Mouse (Mus musculus): ENCODE data around the gene Top3b.

Gene Top3b

DNA sequence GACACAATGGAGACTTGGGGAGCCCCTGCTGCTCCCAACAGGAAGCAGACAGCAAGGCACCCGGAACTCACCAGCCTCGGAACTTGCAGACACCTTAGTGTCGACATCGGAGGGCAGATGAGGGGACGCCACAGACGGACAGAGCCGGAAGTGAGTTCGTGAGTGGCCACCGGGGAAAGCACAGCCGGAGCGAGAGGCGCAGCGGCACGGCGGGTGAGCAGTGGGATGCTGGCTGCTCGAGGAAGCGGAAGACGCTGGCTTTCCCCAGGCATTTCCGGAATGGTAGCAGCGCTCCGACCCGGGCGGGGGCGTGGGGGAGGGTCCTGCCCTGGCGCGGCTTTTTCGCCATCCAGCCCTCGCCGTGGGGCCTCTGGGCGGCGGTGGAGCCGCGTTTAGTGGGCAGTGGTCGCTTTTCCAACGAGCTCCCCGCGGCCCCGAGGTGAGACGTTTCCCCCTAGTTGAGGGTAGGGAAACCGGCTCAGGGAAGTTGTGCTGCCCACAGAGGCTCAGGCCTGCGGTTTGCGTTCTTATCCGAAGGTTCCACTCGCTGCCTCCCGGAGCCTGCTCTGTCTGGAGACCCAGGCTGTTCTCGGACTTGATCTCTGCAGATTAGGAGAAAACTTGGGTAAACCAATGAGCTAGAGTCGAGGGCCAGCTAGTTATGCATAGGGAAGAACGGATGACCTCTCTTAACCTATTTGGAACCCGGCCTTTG, at the start of gene Top3b, which contains the start of gene Vpreb1:
Gene Top3b (plus strand): TSS at position 120 of the 715 bp plus-strand sequence.
Gene Vpreb1 (minus strand): TSS at position 227 of the 715 bp plus-strand sequence.
- DNase-seq (ENCODE audit: low spot score): peak; percentile 85

DNA sequence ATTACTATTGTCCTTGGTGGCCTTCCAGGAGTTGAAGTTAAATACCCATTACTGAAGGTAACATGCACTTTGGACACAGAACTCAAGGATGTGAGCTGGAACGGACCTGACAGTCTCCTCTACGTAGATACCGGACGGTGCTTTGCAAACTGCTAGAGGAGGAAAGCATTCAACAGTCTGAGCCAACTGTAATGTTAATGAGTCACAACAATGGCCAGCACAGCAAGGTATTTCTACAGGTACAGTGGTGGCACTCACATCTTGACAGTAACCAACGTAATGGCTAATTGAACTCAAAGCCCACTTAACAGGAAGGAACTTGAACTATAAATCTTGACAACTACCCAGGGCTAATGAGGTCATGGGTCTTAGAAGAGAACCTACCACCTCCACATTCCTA, 45.1 kb upstream of the Top3b start:
- DNase-seq (ENCODE audit: low spot score): no peak

DNA sequence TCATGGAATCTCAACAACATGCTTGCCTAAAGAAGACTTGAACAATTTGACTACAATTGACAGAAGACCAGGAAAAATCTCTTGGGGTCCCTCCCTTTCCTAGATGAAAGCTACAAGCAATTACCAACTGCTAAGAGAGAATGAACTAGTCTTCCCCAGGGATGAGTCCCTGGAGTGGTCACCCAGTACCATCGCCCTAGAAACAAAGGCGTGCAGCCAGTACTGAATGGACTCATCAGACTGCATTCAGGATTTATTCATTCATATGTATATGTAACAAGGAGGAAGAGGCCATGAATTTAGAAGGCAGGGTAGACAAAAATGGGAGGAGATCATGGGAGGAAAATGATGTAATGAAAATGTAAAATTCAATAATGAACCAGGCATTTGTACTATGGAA, 44.3 kb upstream of the Top3b start:
- no peak for DNase-seq (ENCODE audit: low spot score)

DNA sequence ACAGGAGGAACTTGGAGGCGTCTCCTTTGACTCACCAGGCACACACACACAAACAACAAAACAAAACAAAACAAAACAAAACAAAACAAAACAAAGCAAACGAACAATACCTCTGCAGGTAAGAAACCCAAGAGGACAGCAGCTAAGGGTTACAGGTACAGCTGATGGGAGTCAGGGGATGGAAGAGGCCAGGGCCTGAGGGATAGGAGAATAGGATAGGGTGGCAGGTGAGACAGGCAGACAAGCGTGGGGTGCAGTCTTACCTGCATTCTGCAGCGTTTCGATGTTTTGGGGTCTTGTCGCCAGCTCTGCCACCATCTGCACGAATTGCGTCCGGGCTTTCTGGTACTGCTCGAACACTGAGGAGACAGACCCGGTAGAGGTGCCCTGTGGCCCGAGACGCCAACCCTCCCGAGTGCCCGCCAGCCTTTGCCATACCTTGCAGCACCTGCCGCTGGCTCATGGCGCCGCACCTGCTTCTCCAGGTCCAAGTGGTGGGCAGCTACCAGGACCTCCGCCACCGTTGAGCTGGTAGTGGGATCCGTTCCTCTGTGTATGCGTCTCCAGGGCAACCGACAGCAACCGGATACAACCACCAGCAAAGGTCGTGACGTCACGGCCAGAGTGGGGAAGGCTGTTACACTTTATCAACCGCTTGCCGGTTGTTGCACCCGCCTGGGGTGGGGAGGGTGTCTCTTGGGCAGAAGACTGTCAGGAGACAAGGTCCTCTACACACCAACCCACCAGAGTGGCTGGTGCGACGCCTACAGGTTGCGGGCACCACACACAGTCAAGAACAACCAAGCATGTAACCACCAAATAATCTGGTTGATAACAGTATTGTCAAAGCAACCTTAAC, 41.5 kb upstream of the Top3b start, which contains the start of gene Spag6l:
Gene Spag6l (minus strand): TSS at position 700 of the 859 bp plus-strand sequence.
- DNase-seq (ENCODE audit: low spot score): peak; percentile 63

DNA sequence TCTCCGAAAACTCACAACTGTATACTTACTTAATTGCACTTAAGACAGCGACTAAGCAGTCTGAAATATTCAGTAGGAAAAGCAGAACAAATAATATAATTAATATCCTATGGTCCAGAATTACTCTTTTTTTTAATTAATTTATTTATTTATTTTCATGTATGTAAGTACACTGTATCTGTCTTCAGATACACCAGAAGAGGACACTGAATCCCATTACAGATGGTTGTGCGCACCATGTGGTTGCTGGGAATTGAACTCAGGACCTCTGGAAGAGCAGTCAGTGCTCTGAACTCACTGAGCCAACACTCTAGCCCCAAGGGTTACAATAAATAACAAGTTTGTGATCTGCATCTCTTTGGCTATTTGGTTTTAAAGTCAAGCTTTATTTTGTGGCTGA, 40.9 kb upstream of the Top3b start:
- DNase-seq (ENCODE audit: low spot score): no peak

DNA sequence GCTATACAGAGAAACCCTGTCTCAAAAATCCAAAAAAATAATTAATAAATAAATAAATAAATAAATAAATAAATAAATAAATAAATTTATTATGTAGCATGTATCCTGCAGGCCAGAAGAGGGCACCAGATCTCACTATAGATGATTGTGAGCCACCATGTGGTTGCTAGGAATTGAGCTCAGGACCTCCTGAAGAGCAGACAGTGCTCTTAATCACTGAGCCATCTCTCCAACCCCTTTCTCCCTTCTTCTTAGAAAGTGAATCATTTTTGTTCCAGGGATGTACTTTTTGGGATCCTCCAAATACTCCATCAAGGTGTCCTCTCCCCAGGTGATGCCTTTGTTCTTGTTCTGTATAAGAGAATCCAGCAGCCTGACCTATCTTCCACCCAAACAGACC, 21.3 kb upstream of the Top3b start:
- DNase-seq (ENCODE audit: low spot score): no peak

DNA sequence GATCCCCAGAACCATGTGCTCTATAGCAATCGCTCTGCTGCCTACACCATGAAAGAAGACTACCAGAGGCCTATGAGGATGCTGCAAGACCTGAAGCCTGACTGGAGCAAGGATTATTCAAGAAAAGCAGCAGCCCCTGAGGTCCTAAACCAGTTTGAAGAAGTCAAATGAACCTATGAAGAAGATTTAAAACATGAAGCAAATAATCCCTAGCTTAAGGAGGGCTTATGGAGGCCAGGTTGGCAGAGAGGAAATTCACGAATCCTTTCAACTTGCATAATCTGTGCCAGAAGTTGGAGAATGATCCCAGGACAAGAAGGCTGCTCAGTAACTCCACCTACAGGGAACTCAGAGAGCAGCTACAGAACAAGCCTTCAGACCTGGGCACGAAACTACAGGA, 18.1 kb upstream of the Top3b start:
- DNase-seq (ENCODE audit: low spot score): no peak

DNA sequence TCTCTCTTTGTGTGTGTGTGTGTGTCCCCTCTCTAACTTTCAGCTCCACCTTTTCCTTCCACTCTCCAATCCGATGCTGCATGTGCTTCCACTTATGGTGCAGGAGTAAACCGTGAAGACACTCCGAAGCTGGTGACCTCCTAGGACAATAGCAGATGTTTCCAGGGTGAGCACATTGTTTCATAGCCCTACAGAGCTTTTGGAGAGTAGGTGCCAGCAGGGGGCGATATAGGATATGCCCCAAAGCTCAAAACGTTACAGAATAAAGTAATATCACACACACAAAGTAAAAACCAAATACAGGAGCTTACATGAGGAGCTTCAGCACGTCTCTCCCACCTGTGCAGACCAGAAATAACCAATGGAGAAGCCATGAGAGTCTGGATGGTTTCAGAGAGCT, 15.7 kb upstream of the Top3b start:
- DNase-seq (ENCODE audit: low spot score): peak; percentile 66

DNA sequence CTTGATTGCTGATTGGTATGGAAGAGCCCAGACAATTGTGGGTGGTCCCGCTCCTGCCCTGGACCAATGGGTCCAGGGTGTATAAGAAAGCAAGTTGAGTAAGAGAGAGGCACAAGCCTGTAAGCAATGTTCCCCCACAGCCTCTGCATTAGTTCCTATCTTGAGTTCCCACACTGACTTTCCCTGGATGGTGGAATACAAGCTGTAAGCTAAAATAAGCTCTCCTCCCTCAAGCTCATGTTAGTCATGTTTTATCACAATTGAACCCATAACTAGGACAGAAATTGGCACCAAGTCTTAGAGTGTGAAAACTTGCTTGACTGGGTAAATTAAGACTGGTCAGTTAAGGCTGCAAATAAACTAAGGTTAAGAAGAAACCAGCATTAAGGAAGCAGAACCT, 15.0 kb upstream of the Top3b start:
- DNase-seq (ENCODE audit: low spot score): no peak

DNA sequence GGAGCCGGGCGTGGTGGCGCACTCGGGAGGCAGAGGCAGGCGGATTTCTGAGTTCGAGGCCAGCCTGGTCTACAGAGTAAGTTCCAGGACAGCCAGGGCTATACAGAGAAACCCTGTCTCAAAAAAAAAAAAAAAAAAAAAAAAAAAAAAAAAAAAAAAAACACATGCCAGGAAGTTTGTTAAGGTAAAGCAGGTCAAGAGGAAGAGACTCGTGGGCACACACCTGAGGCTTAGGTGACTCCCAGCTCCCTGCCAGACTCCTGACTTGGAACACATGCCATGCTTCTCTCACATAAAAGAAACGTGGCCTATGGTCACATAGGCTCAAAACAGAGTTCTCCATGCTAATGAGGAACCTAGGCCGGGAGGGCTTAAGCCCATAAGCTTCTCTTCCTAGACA, 14.5 kb upstream of the Top3b start:
- peak; percentile 8 for DNase-seq (ENCODE audit: low spot score)

DNA sequence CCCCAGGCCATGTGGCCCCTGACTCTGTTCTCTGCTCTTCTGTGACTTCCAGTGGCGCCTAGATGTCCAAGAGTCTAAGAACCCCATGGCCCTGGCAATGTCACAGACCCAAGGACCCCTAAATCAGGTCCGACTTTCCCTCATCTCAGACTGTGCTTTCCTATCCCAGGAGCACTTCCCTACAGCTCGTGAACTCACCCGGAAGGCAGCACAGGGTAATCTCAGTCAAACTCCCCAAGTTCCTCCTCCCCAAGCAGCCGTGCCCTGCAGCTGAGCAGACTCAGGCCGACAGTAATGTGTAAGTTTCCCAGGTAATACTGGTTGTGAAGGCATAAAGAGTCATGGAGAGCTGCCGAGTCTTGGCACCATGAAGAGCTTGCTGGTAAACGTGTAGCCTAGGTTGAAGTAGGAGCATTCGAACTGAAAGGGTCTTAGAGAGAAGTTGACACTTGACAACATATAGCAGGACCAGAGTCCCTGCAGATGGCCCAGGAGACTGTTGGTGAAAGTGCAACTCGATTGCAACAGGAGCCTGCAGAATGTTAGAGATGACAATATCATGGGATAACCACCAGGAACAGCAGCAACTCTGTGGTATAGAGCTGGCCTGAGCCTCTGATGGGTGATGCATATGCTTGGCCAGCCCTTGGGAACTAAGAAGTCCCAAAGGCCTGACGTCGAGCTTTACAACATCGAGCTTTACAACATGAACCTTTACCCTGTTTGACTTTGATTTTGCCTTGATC, 13.6 kb upstream of the Top3b start:
- DNase-seq (ENCODE audit: low spot score): peak; percentile 30

DNA sequence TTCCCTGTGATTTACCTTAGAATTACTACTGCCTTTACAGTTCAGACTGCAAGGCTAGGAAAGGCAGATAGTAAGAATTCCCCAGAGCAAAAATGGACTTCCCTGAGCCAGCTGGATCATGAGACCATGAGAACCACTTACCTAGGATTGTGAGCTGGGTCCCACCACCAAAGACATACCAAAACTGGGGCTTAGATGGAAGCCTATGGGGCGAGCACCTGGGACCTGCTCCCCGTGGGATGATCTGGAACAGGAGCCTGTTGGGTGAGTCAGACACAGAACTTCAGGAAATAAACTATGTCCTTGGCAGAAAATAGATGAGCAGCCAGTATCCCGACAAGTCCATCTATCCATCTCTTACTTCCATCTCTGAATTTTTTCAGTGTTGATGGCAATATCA, 8.2 kb upstream of the Top3b start:
- no peak for DNase-seq (ENCODE audit: low spot score)

DNA sequence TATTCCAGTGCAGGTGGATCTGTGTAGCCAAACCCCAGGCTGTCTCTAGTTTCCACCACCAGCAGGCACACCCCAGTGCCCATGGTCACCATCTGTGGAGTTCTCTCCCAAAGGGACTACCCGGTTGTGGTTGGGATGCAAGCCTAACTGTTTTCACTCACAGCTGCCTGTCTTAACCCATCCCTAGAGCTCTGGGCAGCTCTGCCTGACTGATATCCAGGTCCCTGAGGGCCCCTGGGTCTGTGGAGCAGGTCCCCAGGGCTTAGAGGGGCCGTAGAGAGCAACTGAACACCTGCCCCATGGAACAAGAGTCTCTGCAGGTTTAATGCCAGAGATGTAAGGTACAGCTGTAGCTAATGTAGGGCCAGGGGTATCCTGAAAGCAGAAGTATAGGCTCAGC, 6.6 kb upstream of the Top3b start, which contains the start of gene Igll1:
Gene Igll1 (minus strand): TSS at position 8 of the 400 bp plus-strand sequence.
- peak; percentile 25 for DNase-seq (ENCODE audit: low spot score)

DNA sequence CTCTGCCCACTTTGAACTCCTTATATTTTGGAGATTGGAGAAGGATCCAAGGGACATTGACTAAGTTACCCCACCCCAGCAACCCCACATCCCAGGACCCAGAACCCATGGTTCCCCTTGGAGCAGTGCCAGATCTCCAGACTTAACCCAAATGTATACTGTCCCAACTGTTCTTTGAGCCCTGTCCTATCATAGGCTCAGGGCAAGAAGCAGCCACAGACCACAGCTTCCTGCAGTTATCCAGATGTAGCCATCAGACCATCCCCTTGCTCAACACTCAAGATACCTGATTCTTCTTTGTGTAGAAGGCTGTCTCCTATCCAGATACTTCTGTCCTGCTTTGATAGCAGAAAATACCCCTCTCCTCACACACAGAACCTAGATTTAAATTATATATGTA, 5.3 kb upstream of the Top3b start:
- DNase-seq (ENCODE audit: low spot score): peak; percentile 32

DNA sequence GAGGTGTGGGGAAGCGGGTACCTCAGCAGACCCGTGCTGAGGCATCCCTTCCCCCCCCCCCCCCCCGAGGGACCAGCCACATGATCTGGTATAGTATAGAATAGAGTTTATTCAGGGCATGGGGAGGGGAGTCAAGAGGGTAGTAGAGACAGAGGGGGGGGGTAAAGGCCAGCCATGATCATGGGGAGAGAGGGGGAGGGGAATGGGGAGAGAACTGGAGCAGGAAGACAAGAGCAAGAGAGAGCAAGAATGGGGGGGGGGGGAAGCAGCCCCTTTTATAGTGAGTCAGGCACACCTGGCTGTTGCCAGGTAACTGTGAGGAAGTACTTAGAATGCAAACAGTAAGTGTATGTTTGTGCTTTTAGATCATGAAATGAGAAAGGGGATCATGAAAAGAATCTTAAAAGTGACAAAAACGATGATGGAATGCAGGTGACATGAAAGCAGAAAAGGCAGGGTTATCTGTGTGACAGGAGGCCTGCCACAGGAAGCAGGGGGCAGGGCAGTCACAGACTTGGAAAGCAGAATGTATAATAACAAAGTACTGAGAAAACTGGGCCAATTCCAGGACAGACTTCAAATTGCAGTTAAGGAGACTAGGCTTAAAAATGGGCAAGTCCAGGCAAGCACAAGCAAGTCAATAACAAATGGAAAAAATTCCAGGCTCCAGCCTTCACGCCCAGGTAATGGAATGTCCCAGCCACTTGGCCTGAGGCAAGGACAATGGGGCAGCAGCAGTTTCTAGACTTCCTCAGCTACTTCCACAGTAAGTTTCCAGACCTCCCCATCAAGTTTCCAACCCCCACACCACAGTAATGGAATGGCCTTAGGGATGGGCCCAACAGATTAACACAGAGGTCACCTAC, 4.6 kb upstream of the Top3b start:
- peak; percentile 24 for DNase-seq (ENCODE audit: low spot score)

DNA sequence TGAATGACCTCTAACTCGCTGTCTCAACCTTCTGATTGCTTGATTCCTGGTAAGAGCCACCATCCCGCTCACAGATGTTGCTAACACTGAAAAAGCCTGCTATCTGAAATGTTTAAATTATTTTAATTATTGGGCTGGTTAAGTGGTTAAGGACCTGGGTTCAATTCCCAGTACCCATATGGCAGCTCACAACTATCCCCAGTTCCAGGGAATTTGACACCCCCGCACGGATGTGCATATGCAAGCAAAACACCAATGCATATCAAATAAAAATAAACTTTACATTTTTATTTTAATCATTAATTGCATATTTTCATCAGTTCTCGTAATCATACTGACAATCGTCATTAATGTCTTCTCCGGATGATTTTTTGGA, 307 bp upstream of the Top3b start:
- DNase-seq (ENCODE audit: low spot score): no peak

DNA sequence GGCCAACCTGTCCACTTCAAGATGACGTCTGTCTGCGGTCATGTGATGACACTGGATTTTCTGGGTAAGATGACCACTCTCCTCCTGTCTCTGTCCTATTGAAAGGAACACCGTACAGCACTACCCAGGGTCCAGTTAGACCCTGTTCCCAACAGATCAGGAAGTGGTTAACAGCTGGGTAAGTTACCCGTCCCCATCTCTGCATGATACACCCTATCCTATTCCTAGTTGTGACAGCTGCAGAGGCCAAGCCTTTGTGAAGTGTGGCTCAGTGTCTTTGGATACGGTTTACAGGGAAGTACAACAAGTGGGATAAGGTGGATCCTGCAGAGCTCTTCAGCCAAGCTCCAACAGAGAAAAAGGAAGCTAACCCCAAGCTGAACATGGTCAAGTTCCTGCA, 8.5 kb downstream of the Top3b start:
- no peak for DNase-seq (ENCODE audit: low spot score)

DNA sequence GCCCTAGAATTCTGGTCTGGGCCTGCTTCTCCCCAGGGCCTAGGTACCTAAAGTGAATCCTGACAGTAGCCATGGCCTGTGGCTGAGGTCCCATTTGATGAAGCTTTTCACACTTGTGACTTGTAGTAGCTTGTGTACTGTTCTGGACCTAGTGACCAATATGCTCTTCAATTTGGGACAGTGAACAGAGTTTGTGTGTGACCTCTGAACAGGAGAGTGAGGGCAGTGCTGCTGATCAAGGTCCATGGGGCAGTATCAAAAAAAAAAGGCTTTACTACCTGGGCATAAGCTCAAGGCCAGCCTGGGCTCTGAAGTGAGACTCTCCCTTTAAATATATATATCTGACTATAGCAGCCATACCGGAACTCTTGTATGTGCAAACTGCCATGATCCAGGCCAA, 17.8 kb downstream of the Top3b start:
- DNase-seq (ENCODE audit: low spot score): no peak

DNA sequence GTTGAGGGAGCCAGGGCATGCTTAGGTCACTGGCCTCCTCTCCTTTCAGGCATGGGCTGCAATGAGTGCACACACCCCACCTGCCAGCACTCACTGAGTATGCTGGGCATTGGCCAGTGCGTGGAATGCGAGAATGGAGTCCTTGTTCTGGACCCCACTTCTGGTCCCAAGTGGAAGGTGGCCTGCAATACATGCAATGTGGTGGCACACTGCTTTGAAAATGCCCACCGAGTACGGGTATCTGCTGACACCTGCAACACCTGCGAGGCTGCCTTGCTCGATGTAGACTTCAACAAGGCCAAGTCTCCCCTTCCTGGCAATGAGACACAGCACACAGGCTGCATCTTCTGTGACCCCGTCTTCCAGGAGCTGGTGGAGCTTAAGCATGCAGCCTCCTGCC, 21.8 kb downstream of the Top3b start:
- no peak for DNase-seq (ENCODE audit: low spot score)

DNA sequence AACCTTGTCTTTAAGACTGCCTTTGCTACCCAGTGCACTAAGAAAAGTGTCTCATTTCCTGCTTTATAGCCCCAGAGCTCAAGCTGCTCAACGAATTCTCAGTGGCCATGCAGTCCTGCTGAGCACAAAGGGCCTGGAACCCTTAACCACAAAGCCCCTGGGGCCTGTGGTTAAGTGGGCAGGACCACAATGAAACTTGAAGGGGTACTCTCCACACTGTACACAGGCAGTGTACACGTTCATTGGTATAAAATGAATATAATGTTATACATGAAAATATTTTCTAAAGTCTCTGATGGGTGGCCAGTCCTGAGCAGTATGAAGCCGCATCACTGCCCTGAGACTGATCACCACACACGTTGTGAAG, 25.5 kb downstream of the Top3b start:
- no peak for DNase-seq (ENCODE audit: low spot score)

DNA sequence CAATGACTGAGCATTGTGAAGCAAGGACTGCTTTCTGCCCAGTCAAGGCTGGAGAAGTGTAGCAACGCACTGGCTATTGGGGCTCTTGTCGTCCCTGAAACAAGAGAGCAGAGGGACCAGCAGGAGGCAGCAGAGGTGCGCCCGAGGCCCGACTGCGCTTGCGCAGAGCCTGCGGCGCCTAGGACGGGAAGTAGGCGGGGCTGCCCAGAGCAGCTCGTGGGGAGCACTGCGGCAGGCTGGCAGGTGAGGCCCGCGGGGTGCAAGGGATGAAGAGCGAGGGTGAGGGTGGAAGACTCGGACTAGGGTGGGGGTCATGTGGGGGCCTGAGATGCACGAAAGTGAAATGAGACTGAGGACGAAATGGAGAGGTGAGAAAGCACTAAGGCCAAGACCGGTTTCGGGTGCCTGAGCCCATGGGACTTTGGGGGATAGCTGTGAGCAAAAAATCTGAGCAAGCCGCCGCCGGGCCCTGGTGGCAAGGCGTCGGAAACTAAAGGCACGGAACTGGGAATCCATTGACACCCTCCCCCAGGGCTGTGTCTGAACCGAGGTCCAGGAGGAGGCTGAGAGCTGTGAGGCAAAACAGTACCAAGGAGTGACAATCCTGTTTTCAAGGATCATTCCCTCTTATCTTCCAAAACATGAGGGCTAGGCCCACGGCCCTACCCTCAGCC, 26.0 kb downstream of the Top3b start, which contains the start of gene Ppm1f:
Gene Ppm1f (plus strand): TSS at position 88 of the 674 bp plus-strand sequence.
- DNase-seq (ENCODE audit: low spot score): peak; percentile 96
